In the genomic region with DNA sequence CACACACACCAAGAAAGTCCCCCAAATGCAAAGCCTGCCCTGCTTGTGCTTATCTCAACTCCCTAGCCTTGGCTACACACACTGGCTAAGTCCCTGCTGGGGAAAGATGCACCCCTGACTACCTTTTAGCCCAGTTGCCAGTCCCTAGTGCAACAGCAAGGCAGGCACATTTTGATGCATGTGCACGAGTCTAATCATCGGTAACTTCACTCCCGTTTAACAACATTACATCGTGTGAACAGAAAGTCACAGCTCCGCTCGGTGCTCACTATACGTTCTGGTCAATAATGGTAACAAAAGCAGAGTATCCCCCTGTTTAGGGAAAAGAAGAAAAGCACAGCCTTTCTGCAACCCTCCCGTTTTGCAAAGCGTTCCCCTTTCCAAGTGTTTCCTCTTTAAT, we compare ENCODE assay signal across 9 mouse cellular contexts. TPM values are rescaled to one million over a fixed set of nuclear protein-coding genes. Genes with fewer than 3 reads are reported as not detected.
DNase-seq lines count a peak whose midpoint lies in the region; ATAC-seq and TF ChIP-seq lines count a peak whose summit lies in the region.
"Had no signal": no experiment of that assay in that cellular context is flagged by ENCODE, and none has a peak within 500 bp of the region (broad histone marks: within the 10 kb centered on the region; RNA-seq: fewer than 3 reads in every experiment).

No protein-coding gene starts in this region.

- peak overlapping the region; percentile 67 for H3K4me3 ChIP-seq in kidney, embryonic 14.5 days (ENCODE audit: low read length)
- peak overlapping the region; percentile 67 for H3K4me3 ChIP-seq in cortical plate, adult 2 months (ENCODE audit: insufficient read depth, low read length)
- H3K4me3 ChIP-seq in hindbrain, embryonic 14.5 days (replicated peaks; ENCODE audit: low read length), result peak overlapping the region; percentile 67
- peak overlapping the region; percentile 92 for H3K4me3 ChIP-seq in midbrain, embryonic 15.5 days

- no peak for TF ChIP-seq POLR2A in cortical plate, adult 2 months (IDR thresholded peaks at IDR 0.05; ENCODE audit: extremely low read depth, insufficient read depth, low read length)

- TF ChIP-seq CTCF in cortical plate, adult 2 months (IDR thresholded peaks at IDR 0.05; ENCODE audit: extremely low read depth, insufficient read depth, low read length), result no peak

- ATAC-seq in kidney, embryonic 14.5 days (ENCODE audit: low FRiP score, low TSS enrichment), result 0 out of 2 replicates have a peak, but pooled peaks have one; percentile 36
- peak; percentile 18; the same call in 1 of the 2 replicates for ATAC-seq in hindbrain, embryonic 14.5 days (ENCODE audit: low FRiP score)
- peak; percentile 18 for ATAC-seq in midbrain, embryonic 15.5 days (replicated peaks)
- ATAC-seq in erythroid progenitor cell, adult 5-6 weeks (replicated peaks; ENCODE audit: low FRiP score, poor library complexity, severe bottlenecking), result no peak

- peak overlapping the region; percentile 50; the same call in 1 of the 2 replicates for H3K9ac ChIP-seq in kidney, embryonic 14.5 days (ENCODE audit: low read depth, low read length)
- H3K9ac ChIP-seq in hindbrain, embryonic 14.5 days, result peak overlapping the region; percentile 68
- H3K9ac ChIP-seq in midbrain, embryonic 15.5 days, result peak overlapping the region; percentile 74

- H3K9me3 ChIP-seq in kidney, embryonic 14.5 days (ENCODE audit: control insufficient read depth, low read length), result no peaks in the 10 kb centered on the region
- H3K9me3 ChIP-seq in hindbrain, embryonic 14.5 days (ENCODE audit: control insufficient read depth, low read length), result no peaks in the 10 kb centered on the region
- no peaks in the 10 kb centered on the region for H3K9me3 ChIP-seq in midbrain, embryonic 15.5 days

- DNase-seq in kidney, adult 18-20 months, result no peak
- DNase-seq in hindbrain, embryonic 14.5 days (ENCODE audit: low spot score), result no peak
- DNase-seq in B cell, adult 2 months, result no peak
- no peak for DNase-seq in layer of hippocampus, adult 18-20 months (ENCODE audit: low spot score in 2 of 2)

- H3K4me2 ChIP-seq in kidney, embryonic 14.5 days (replicated peaks; ENCODE audit: low read depth, low read length), result peak overlapping the region; percentile 94
- H3K4me2 ChIP-seq in hindbrain, embryonic 14.5 days (replicated peaks), result peak overlapping the region; percentile 66
- H3K4me2 ChIP-seq in midbrain, embryonic 15.5 days, result peak overlapping the region; percentile 85

- H3K4me1 ChIP-seq in kidney, embryonic 14.5 days (ENCODE audit: control insufficient read depth, insufficient read depth, low read length), result peaks cover 3% of the 10 kb centered on the region
- H3K4me1 ChIP-seq in cortical plate, adult 2 months (ENCODE audit: control insufficient read depth, insufficient read depth, low read length), result peaks cover 4% of the 10 kb centered on the region; the same call in 1 of the 2 replicates
- H3K4me1 ChIP-seq in hindbrain, embryonic 14.5 days (replicated peaks; ENCODE audit: control insufficient read depth, insufficient read depth, low read length), result peaks cover 37% of the 10 kb centered on the region
- peaks cover 60% of the 10 kb centered on the region for H3K4me1 ChIP-seq in midbrain, embryonic 15.5 days

- H3K27me3 ChIP-seq in kidney, embryonic 14.5 days (ENCODE audit: control insufficient read depth, insufficient read depth, low read length), result peaks cover 28% of the 10 kb centered on the region
- H3K27me3 ChIP-seq in hindbrain, embryonic 14.5 days (ENCODE audit: control insufficient read depth, insufficient read depth, low read length), result peaks cover 21% of the 10 kb centered on the region; the same call in 1 of the 2 replicates
- H3K27me3 ChIP-seq in midbrain, embryonic 15.5 days (replicated peaks), result peaks cover 13% of the 10 kb centered on the region; the same call in 1 of the 2 replicates

- under 1% methylated on average over 9 of the region's 9 CpGs for WGBS in kidney, embryonic 14.5 days
- WGBS in hindbrain, embryonic 14.5 days, result 1% methylated on average over 9 of the region's 9 CpGs
- WGBS in midbrain, embryonic 15.5 days, result 0% methylated on average over 9 of the region's 9 CpGs

- no peaks in the 10 kb centered on the region for H3K36me3 ChIP-seq in kidney, embryonic 14.5 days (ENCODE audit: control insufficient read depth, insufficient read depth, low read length)
- no peaks in the 10 kb centered on the region for H3K36me3 ChIP-seq in hindbrain, embryonic 14.5 days (replicated peaks; ENCODE audit: control insufficient read depth, insufficient read depth)
- H3K36me3 ChIP-seq in midbrain, embryonic 15.5 days (replicated peaks), result no peaks in the 10 kb centered on the region

- no peak overlapping the region for H3K27ac ChIP-seq in kidney, embryonic 14.5 days (ENCODE audit: low read depth, low read length)
- H3K27ac ChIP-seq in cortical plate, adult 2 months (ENCODE audit: insufficient read depth, low read length), result no peak overlapping the region
- H3K27ac ChIP-seq in hindbrain, embryonic 14.5 days, result peak overlapping the region; percentile 60
- peak overlapping the region; percentile 80 for H3K27ac ChIP-seq in midbrain, embryonic 15.5 days

RNA-seq across cellular contexts. Expression of a gene that starts 2.6 kb away (rescaled TPM):
- polyA plus RNA-seq in kidney, embryonic 14.5 days (2014; fragmentation: Nextera tagmentation; extraction: Ambion mirVana), result 3.2 and 4.0 TPM in 2 replicates
- polyA plus RNA-seq in cortical plate, adult 2 months (2012; rRNA removed), result 20.1 and 23.1 TPM in 2 replicates
- polyA plus RNA-seq in hindbrain, embryonic 14.5 days (2014; fragmentation: Nextera tagmentation; extraction: Ambion mirVana), result 38.8 and 41.8 TPM in 2 replicates
- 49.7 and 50.5 TPM in 2 replicates for polyA plus RNA-seq in midbrain, embryonic 15.5 days (2015; fragmentation: Nextera tagmentation; extraction: Ambion mirVana)
- total RNA-seq in erythroid progenitor cell, adult 5-6 weeks (2015; ENCODE audit: low replicate concordance), result not detected in 2 replicates
- not detected in 2 replicates for total RNA-seq in erythroid progenitor cell, adult 5-6 weeks (2017; ENCODE audit: low replicate concordance)
- total RNA-seq in layer of hippocampus, adult 18-20 months (2021), result 10 to 100 TPM; 45.7 to 54.8 TPM
- total RNA-seq: neutrophil, adult 5-6 weeks had no signal

Comparison
In these comparisons a context has a peak if more than half of its experiments do, and no peak if none do; other contexts are left out.
1. H3K27ac ChIP-seq: peak in hindbrain, embryonic 14.5 days (single experiment) and midbrain, embryonic 15.5 days (single experiment); none in kidney, embryonic 14.5 days (single experiment) and cortical plate, adult 2 months (single experiment).
2. Peak in every context shown above with its lines, with median percentiles within 50 percentile points of each other: H3K4me2 ChIP-seq, H3K4me3 ChIP-seq and H3K9ac ChIP-seq.